Mouse (Mus musculus): ENCODE data around the gene Smim6. TPM values are rescaled to one million over a fixed set of nuclear protein-coding genes. Genes with fewer than 3 reads are reported as not detected.
A peak's percentile ranks its signal among the peaks of the same experiment; 100 is the strongest.

Smim6 gene
- polyA plus RNA-seq, 1 experiment from 2014 or later, result 1.6 TPM

GRCm38 (mm10) chr11:115955195-115955858, 43.5 kb downstream of the Smim6 start:
- Histone ChIP-seq H3K36me3 (replicated peaks) (peaks cover 98% of the 10 kb centered on the region), H3K27me3 (replicated peaks; ENCODE audit: low read depth, poor library complexity, severe bottlenecking) (no peaks in the 10 kb centered on the region), H3K9me3 (no peaks in the 10 kb centered on the region), H3K4me3 (no peak overlapping the region), H3K27ac (replicated peaks) (peak overlapping the region; percentile 54), H3K4me1 (peaks cover 33% of the 10 kb centered on the region)
- DNase-seq (ENCODE audit: low spot score), result no peak
- WGBS, result 58% methylated on average over 10 of the region's 10 CpGs

- Histone ChIP-seq H3K4me1 (peaks cover 33% of the 10 kb centered on the region), H3K27ac (replicated peaks) (peak overlapping the region; percentile 65)
Measured at GRCm38 (mm10) chr11:115956453-115956852, 44.6 kb downstream of the Smim6 start.

GRCm38 (mm10) chr11:115957971-115958370, 46.2 kb downstream of the Smim6 start:
- WGBS, result 59% methylated on average over 7 of the region's 7 CpGs
- DNase-seq (ENCODE audit: low spot score), result no peak
- Histone ChIP-seq H3K36me3 (replicated peaks) (peaks cover 98% of the 10 kb centered on the region), H3K9me3 (no peaks in the 10 kb centered on the region), H3K27ac (replicated peaks) (peak overlapping the region; percentile 65), H3K27me3 (replicated peaks; ENCODE audit: low read depth, poor library complexity, severe bottlenecking) (no peaks in the 10 kb centered on the region), H3K4me1 (peaks cover 33% of the 10 kb centered on the region), H3K4me3 (no peak overlapping the region)

More at GRCm38 (mm10) chr11:115956453-115956852, 44.6 kb downstream of the Smim6 start:
- Histone ChIP-seq H3K36me3 (replicated peaks) (peaks cover 98% of the 10 kb centered on the region), H3K4me3 (peak overlapping the region; percentile 16; the same call in 1 of the 2 replicates), H3K27me3 (replicated peaks; ENCODE audit: low read depth, poor library complexity, severe bottlenecking) (no peaks in the 10 kb centered on the region), H3K9me3 (no peaks in the 10 kb centered on the region)
- peak; percentile 60 for DNase-seq (ENCODE audit: low spot score)
- 26% methylated on average over 4 of the region's 4 CpGs for WGBS

- Histone ChIP-seq H3K27me3 (replicated peaks; ENCODE audit: low read depth, poor library complexity, severe bottlenecking) (no peaks in the 10 kb centered on the region), H3K27ac (replicated peaks) (no peak overlapping the region), H3K9me3 (no peaks in the 10 kb centered on the region), H3K4me3 (no peak overlapping the region), H3K4me1 (peaks cover 33% of the 10 kb centered on the region), H3K36me3 (replicated peaks) (peaks cover 98% of the 10 kb centered on the region)
- DNase-seq (ENCODE audit: low spot score), result no peak
- WGBS, result 98% methylated on average over 9 of the region's 9 CpGs
Measured at GRCm38 (mm10) chr11:115959018-115959417, 47.2 kb downstream of the Smim6 start.

- H3K4me3 ChIP-seq, result no peak overlapping the region
- no peak overlapping the region for H3K27ac ChIP-seq (replicated peaks)
- no peaks in the 10 kb centered on the region for H3K9me3 ChIP-seq
- 93% methylated on average over 9 of the region's 9 CpGs for WGBS
- 0 out of 2 replicates have a peak, but pooled peaks cover 3% of the 10 kb centered on the region for H3K4me1 ChIP-seq
- H3K36me3 ChIP-seq (replicated peaks), result peaks cover 94% of the 10 kb centered on the region
- no peak for DNase-seq (ENCODE audit: low spot score)
- H3K27me3 ChIP-seq (replicated peaks; ENCODE audit: low read depth, poor library complexity, severe bottlenecking), result no peaks in the 10 kb centered on the region
Measured at GRCm38 (mm10) chr11:115962651-115963412, 51.0 kb downstream of the Smim6 start.

Other genes starting within 250 kb of the Smim6 start
- gene Grb2, start 203.4 kb upstream of the Smim6 start, polyA plus RNA-seq (2016; fragmentation: Nextera tagmentation; extraction: Ambion mirVana), result 73.5 and 76.0 TPM in 2 replicates
- gene Tmem94, start 146.6 kb upstream of the Smim6 start, polyA plus RNA-seq (2016; fragmentation: Nextera tagmentation; extraction: Ambion mirVana), result 34.6 and 38.9 TPM in 2 replicates
- gene Caskin2, start 98.4 kb upstream of the Smim6 start, polyA plus RNA-seq (2016; fragmentation: Nextera tagmentation; extraction: Ambion mirVana), result 20.3 and 20.4 TPM in 2 replicates
- gene Tsen54, start 97.3 kb upstream of the Smim6 start, polyA plus RNA-seq (2016; fragmentation: Nextera tagmentation; extraction: Ambion mirVana), result 40.3 and 40.6 TPM in 2 replicates
- gene Llgl2, start 88.0 kb upstream of the Smim6 start, polyA plus RNA-seq (2016; fragmentation: Nextera tagmentation; extraction: Ambion mirVana), result 15.3 and 15.5 TPM in 2 replicates
- 0.07 and 0.16 TPM in 2 replicates for gene Myo15b, start 53.6 kb upstream of the Smim6 start, polyA plus RNA-seq (2016; fragmentation: Nextera tagmentation; extraction: Ambion mirVana)
- 1.5 and 1.8 TPM in 2 replicates for gene Smim5, start 12.1 kb upstream of the Smim6 start, polyA plus RNA-seq (2016; fragmentation: Nextera tagmentation; extraction: Ambion mirVana)
- 48.4 and 50.8 TPM in 2 replicates for gene Sap30bp, start 21.3 kb downstream of the Smim6 start, polyA plus RNA-seq (2016; fragmentation: Nextera tagmentation; extraction: Ambion mirVana)
- gene Recql5, start 21.5 kb downstream of the Smim6 start, polyA plus RNA-seq (2016; fragmentation: Nextera tagmentation; extraction: Ambion mirVana), result 27.9 and 30.7 TPM in 2 replicates
- gene Itgb4, start 62.7 kb downstream of the Smim6 start, polyA plus RNA-seq (2016; fragmentation: Nextera tagmentation; extraction: Ambion mirVana), result 1.1 and 1.5 TPM in 2 replicates
- gene Galk1, start 100.7 kb downstream of the Smim6 start, polyA plus RNA-seq (2016; fragmentation: Nextera tagmentation; extraction: Ambion mirVana), result 212 and 216 TPM in 2 replicates
- 1,824 and 1,981 TPM in 2 replicates for gene H3f3b, start 115.9 kb downstream of the Smim6 start, polyA plus RNA-seq (2016; fragmentation: Nextera tagmentation; extraction: Ambion mirVana)
- gene Unk, start 118.3 kb downstream of the Smim6 start, polyA plus RNA-seq (2016; fragmentation: Nextera tagmentation; extraction: Ambion mirVana), result 49.4 and 50.9 TPM in 2 replicates
- gene Unc13d, start 165.9 kb downstream of the Smim6 start, polyA plus RNA-seq (2016; fragmentation: Nextera tagmentation; extraction: Ambion mirVana), result 2.9 TPM in 2 replicates
- 74.2 and 76.8 TPM in 2 replicates for gene Wbp2, start 175.0 kb downstream of the Smim6 start, polyA plus RNA-seq (2016; fragmentation: Nextera tagmentation; extraction: Ambion mirVana)
- 4.5 and 4.7 TPM in 2 replicates for gene Trim47, start 215.2 kb downstream of the Smim6 start, polyA plus RNA-seq (2016; fragmentation: Nextera tagmentation; extraction: Ambion mirVana)
- gene Trim65, start 219.1 kb downstream of the Smim6 start, polyA plus RNA-seq (2016; fragmentation: Nextera tagmentation; extraction: Ambion mirVana), result 1.9 and 2.3 TPM in 2 replicates
- gene Mrpl38, start 226.9 kb downstream of the Smim6 start, polyA plus RNA-seq (2016; fragmentation: Nextera tagmentation; extraction: Ambion mirVana), result 108 and 117 TPM in 2 replicates

Measured in embryonic facial prominence, embryonic 10.5 days (tissue).